Mouse (Mus musculus) thymus, postnatal 14 days (tissue): ENCODE data around the gene Naa60.
"Not testable (repeated sequence)": the region's sequence is repeated elsewhere in the genome, so short reads cannot be mapped to it uniquely, and the experiment has no call there.

Experiments used
- DNase-seq: peaks from one replicate; pipeline ENCODE4 v3.0.0; 2021

Naa60 gene

DNA sequence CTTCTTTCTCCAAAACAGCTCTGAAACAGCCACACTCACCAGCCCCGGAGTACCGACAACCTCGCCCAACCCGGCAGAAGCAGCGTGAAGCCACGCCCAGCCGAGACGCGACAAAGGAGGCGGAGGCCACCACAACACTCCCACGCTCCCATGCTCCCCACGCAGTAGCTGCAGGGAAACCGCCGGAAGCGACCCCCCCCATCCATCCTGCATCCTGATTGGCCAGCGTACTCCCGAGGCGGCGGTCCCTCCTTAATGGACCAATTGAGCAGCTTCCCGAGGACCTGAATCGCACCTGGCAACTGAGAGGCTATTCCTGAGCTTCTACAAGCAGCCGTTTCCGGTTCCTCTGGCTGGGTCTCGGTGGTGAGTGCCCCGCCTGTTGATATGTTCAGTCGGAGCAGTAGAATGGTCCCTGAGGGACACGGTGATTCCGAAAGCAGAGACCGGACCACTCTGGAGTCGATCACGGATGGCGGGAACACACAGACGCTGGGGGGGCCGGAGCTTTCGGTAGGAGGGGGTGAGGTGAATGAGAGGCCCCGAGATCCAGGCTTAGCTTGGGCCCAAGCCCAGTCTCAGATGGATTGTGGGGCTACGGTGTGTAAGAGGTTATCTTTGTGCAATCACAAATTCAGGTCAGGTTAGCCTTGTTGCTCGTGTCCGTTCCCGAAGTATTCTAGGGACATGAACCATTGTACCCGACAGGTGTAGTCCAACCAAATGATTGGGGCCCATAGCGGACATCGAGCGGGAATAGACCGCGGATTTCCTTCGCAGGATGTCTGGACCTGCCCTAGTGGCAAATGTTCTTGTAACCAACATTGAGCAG, at the start of gene Naa60:
TSS of gene Naa60 (plus strand) at position 160 of the 832 bp plus-strand sequence.
- DNase-seq, result peak; percentile 95

GRCm38 (mm10) chr16:3828021-3828420, 44.2 kb upstream of the Naa60 start:
- DNase-seq, result no peak

DNA sequence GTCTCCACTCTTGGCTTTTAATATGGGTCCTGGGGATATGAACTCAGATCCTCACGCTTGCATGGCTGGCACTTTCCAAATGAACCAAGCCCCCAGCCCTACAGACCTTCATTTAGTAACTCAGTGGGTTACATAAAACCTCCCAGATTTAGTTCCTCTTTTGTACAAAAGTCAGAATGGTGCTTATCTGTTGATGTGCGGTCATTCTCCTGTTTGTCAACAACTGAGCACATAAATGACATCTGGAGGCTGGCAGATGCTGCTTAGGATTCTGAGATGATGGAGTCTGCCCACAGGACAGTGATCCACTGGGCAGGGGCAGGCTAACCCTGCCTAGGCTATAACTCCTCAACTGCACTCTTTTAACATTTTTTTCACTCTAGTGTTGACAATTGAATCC, 42.4 kb upstream of the Naa60 start:
- DNase-seq, result no peak

DNA sequence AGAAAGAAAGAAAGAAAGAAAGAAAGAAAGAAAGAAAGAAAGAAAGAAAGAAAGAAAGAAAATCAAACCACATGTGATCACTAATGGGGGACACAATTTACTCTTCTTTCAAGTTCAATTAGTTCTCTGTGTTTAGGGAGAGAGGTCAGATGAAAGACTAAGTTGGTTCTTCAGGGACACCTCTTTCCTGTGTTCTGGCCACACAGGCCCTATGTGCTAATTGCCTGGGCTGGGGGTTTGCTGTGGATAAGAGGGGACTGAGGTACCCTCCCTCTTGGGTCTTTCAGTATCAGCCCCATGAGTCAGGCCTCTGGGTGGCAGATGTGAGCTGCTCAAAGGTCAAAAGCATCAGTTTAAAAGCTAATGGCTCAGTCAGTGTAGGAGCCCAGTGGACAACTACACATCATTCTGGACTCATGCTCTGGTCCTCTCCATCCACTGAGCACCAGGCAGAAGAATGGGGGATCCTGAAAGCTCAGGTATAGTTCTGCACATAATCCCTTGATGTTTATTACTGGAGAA, 41.5 kb upstream of the Naa60 start, which contains the start of gene Olfr15:
TSS of gene Olfr15 (plus strand) at position 291 of the 522 bp plus-strand sequence.
- no peak for DNase-seq

- no peak for DNase-seq
Measured at GRCm38 (mm10) chr16:3835461-3835860, 36.7 kb upstream of the Naa60 start.

GRCm38 (mm10) chr16:3839157-3839885, 32.9 kb upstream of the Naa60 start:
- DNase-seq, result peak; percentile 37

GRCm38 (mm10) chr16:3842989-3843388, 29.2 kb upstream of the Naa60 start:
- DNase-seq, result no peak

DNA sequence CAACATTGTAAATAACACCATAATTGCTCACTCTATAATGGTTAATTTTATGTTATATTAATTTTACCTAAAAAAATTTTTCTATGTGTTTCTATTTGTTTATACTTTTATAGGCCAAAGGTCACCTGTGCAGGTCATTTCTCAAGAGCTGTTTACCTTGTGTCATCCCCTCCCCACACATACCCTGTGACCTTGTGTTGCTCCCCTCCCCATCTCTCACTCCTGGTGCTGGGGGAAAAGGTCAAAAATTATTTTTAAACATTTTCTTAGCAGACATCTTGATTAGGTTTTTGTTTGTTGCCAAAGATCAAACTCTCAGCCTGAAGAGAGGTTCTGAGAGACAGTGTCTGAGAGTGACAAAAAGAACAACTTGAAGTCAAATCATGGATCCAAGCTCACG, 28.4 kb upstream of the Naa60 start:
- no peak for DNase-seq

GRCm38 (mm10) chr16:3846711-3847518, 25.3 kb upstream of the Naa60 start, which contains the start of gene Zfp174:
Gene Zfp174 (plus strand): TSS chr16:3847268.
- DNase-seq, result peak; percentile 93

DNA sequence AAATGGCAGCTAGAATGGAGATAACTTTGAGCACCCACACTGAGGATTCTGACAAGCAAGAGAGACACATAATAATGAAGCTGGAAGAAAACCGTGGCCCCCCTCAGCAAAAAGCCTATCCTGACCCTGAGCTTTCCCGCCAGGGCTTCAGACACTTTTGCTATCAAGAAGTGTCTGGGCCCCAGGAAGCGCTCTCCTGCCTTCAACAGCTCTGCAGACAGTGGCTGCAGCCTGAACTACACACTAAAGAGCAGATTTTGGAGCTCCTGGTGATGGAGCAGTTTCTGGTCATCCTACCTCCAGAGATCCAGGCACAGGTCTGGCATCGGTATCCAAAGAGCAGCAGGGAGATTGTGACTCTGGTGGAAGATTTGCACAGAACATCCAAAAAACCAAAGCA, 24.3 kb upstream of the Naa60 start:
- peak; percentile 16 for DNase-seq

DNA sequence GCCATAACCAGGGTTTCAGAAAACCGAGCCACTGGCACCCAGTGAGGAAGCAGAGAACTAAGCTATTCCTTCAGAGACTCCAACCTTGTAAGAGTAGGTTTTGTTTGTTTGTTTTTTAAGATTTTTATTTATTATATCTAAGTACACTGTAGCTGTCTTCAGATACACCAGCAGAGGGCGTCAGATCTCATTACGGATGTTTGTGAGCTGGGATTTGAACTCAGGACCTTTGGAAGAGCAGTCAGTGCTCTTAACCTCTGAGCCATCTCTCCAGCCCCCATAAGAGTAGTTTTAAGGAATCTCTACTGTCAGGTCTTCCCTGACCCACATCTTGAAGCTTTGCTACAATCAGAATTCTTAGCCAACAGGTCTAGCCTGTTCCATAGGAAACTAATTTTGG, 23.8 kb upstream of the Naa60 start:
- DNase-seq, result no peak

GRCm38 (mm10) chr16:3851301-3851700, 20.9 kb upstream of the Naa60 start:
- not testable (repeated sequence) for DNase-seq

GRCm38 (mm10) chr16:3852586-3852985, 19.6 kb upstream of the Naa60 start:
- DNase-seq, result no peak

- no peak for DNase-seq
Measured at GRCm38 (mm10) chr16:3854437-3855182, 17.6 kb upstream of the Naa60 start.

DNA sequence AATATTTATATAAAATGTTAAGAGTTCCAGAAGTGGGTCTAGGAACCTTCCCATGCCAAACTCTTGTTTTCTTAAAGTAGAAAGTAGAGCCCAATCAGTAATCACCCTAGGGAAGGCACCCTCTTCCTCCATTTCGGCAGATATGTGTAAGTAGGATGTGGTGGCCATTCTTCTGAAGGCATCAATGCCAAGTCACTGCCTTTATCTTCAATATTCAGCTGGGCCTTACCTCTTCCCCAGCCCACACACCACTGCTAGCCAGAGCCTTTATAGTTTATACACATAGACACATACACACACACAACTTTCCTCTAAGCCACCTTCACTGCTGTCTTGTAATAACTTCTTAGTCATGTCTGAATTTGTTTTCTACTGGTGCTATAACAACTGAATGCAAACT, 16.4 kb upstream of the Naa60 start:
- no peak for DNase-seq

GRCm38 (mm10) chr16:3859254-3859653, 12.9 kb upstream of the Naa60 start:
- DNase-seq, result no peak

- no peak for DNase-seq
Measured at GRCm38 (mm10) chr16:3871815-3872214, 360 bp upstream of the Naa60 start.

DNA sequence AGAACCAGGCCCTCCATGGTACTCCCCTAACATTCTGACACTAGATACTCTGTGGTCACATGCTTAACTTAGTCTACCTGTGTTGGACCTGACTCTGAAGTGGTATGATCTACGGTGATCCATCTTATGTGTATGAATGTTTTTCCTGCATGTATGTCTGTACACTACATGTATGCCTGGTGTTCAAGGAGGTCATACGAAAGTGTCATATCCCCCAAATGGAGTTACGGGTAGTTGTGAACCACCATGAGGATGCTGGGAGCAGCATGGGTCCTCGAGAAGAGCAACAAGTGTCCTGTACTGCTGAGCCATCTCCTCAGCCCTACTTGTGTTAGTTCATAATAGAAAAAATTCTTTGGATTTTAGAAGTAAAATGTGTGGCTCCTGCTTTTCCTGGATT, 4.2 kb downstream of the Naa60 start:
- DNase-seq, result no peak

- DNase-seq, result peak; percentile 95
Measured at GRCm38 (mm10) chr16:3884201-3885064, 12.3 kb downstream of the Naa60 start, which contains the start of the genes Zfp597 and Gm20695. Gene Zfp597 (minus strand): TSS chr16:3884561. Gene Gm20695 (plus strand): TSS chr16:3884648.

DNA sequence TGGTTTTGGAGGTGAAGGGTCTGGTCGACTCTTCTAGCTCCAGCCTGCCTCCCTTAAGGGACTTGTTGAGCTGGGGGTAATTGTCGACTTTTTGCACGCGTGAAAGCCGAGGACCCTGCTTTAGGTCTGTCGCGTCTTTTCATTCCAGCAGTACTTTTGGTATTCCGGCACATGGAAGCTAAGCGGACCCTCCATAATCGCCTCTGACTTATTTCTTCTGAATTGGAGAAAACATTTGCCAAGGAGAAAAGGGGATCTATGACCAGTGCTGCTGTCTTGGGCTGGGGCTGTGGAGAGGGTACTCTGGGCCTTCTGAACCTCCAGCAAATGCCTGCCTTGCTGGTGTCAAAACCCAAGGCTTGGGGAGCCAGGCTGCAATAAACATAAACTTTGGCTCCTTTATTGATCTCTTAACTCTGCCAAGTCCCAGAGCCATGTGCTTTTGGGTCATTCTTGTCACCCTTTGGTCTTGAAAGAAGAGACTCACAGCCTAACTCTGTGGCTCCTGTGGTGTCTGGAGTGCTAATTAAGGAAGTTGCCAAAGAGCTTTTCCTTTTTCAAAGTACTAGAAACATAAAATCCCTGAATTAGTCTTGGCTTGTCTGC, 13.0 kb downstream of the Naa60 start:
- no peak for DNase-seq
